Mouse (Mus musculus) fibroblast of lung, adult 2 months (primary cell): ENCODE measurements around the gene Ermp1.

Experiments
- DNase-seq: peaks from one replicate; pipeline ENCODE4 v3.0.0-alpha.2; 2011; ENCODE audit warnings: low read depth

The Ermp1 gene

GRCm38 (mm10) chr19:29647651-29648549 lies at the start of gene Ermp1:
TSS of gene Ermp1 (minus strand) at chr19:29648415.
- DNase-seq: peak; percentile 54

- no peak for DNase-seq
Observed at GRCm38 (mm10) chr19:29697245-29697874, 49.1 kb upstream of the Ermp1 start, which contains the start of gene Mlana. TSS of gene Mlana (plus strand) at chr19:29697824.

GRCm38 (mm10) chr19:29696840-29697239 lies 48.6 kb upstream of the Ermp1 start:
- DNase-seq: no peak

- DNase-seq: no peak
Observed at GRCm38 (mm10) chr19:29696309-29696708, 48.1 kb upstream of the Ermp1 start.

- DNase-seq: no peak
Observed at GRCm38 (mm10) chr19:29695071-29695470, 46.9 kb upstream of the Ermp1 start.

GRCm38 (mm10) chr19:29683844-29684540 lies 35.8 kb upstream of the Ermp1 start:
- DNase-seq: no peak

- no peak for DNase-seq
Observed at GRCm38 (mm10) chr19:29680182-29681152, 32.3 kb upstream of the Ermp1 start.

- no peak for DNase-seq
Observed at GRCm38 (mm10) chr19:29678181-29678778, 30.1 kb upstream of the Ermp1 start.

GRCm38 (mm10) chr19:29676479-29677193 lies 28.4 kb upstream of the Ermp1 start:
- DNase-seq: no peak

- no peak for DNase-seq
Observed at GRCm38 (mm10) chr19:29675562-29676078, 27.4 kb upstream of the Ermp1 start.

GRCm38 (mm10) chr19:29674946-29675345 lies 26.7 kb upstream of the Ermp1 start:
- DNase-seq: no peak

- DNase-seq: no peak
Observed at GRCm38 (mm10) chr19:29672660-29673059, 24.4 kb upstream of the Ermp1 start.

GRCm38 (mm10) chr19:29671160-29671559 lies 22.9 kb upstream of the Ermp1 start:
- DNase-seq: no peak

GRCm38 (mm10) chr19:29670247-29670646 lies 22.0 kb upstream of the Ermp1 start:
- DNase-seq: no peak

- DNase-seq: no peak
Observed at GRCm38 (mm10) chr19:29668135-29668534, 19.9 kb upstream of the Ermp1 start.

- no peak for DNase-seq
Observed at GRCm38 (mm10) chr19:29666965-29667594, 18.9 kb upstream of the Ermp1 start.

- DNase-seq: no peak
Observed at GRCm38 (mm10) chr19:29666164-29666563, 17.9 kb upstream of the Ermp1 start.

GRCm38 (mm10) chr19:29664934-29665333 lies 16.7 kb upstream of the Ermp1 start:
- DNase-seq: no peak

GRCm38 (mm10) chr19:29663780-29664179 lies 15.6 kb upstream of the Ermp1 start:
- DNase-seq: no peak
